Mouse (Mus musculus): ENCODE measurements around the gene Olfr558. TPM values are rescaled to one million over a fixed set of nuclear protein-coding genes. Genes with fewer than 3 reads are reported as not detected.

Gene Olfr558
- polyA plus RNA-seq (2015; fragmentation: Nextera tagmentation; extraction: Ambion mirVana), result 2.5 and 2.7 TPM in 2 replicates

- H3K27ac ChIP-seq (replicated peaks), result no peak within 1 kb of the TSS
- H3K4me1 ChIP-seq (replicated peaks), result no peaks in the 10 kb centered on the region
- no peak within 1 kb of the TSS for H3K4me3 ChIP-seq
- no peaks in the 10 kb centered on the region for H3K9me3 ChIP-seq
- H3K36me3 ChIP-seq, result no peaks in the 10 kb centered on the region
- H3K9ac ChIP-seq, result no peak within 1 kb of the TSS
- H3K4me2 ChIP-seq, result no peak within 1 kb of the TSS
- H3K27me3 ChIP-seq, result no peaks in the 10 kb centered on the region
- ATAC-seq (ENCODE audit: low read depth), result no peak
Measured at GRCm38 (mm10) chr7:102701915-102702314, at the start of gene Olfr558. Gene Olfr558 (plus strand): TSS chr7:102702215.

GRCm38 (mm10) chr7:102658523-102658922, 43.5 kb upstream of the Olfr558 start, which contains the start of gene Olfr555:
Gene Olfr555 (plus strand): TSS chr7:102658823.
- H3K36me3 ChIP-seq, result no peaks in the 10 kb centered on the region
- no peaks in the 10 kb centered on the region for H3K27me3 ChIP-seq
- 72% methylated on average over 1 of the region's 1 CpGs for WGBS
- H3K9me3 ChIP-seq, result no peaks in the 10 kb centered on the region
- no peak within 1 kb of the TSS for H3K9ac ChIP-seq
- H3K4me2 ChIP-seq, result no peak within 1 kb of the TSS
- H3K27ac ChIP-seq (replicated peaks), result no peak within 1 kb of the TSS
- H3K4me3 ChIP-seq, result no peak within 1 kb of the TSS
- no peak for ATAC-seq (ENCODE audit: low read depth)
- no peaks in the 10 kb centered on the region for H3K4me1 ChIP-seq (replicated peaks)

GRCm38 (mm10) chr7:102664599-102664998, 37.4 kb upstream of the Olfr558 start, which contains the start of gene Olfr556:
Gene Olfr556 (plus strand): TSS chr7:102664899.
- H3K9me3 ChIP-seq, result no peaks in the 10 kb centered on the region
- no peaks in the 10 kb centered on the region for H3K27me3 ChIP-seq
- H3K4me2 ChIP-seq, result no peak within 1 kb of the TSS
- no peak within 1 kb of the TSS for H3K27ac ChIP-seq (replicated peaks)
- no peak within 1 kb of the TSS for H3K9ac ChIP-seq
- WGBS, result 11% methylated on average over 3 of the region's 3 CpGs
- no peak within 1 kb of the TSS for H3K4me3 ChIP-seq
- ATAC-seq (ENCODE audit: low read depth), result no peak
- no peaks in the 10 kb centered on the region for H3K36me3 ChIP-seq
- no peaks in the 10 kb centered on the region for H3K4me1 ChIP-seq (replicated peaks)

- ATAC-seq (ENCODE audit: low read depth), result no peak
- Histone ChIP-seq H3K9ac (no peak overlapping the region), H3K4me3 (no peak overlapping the region), H3K27ac (replicated peaks) (no peak overlapping the region), H3K27me3 (no peaks in the 10 kb centered on the region), H3K4me1 (replicated peaks) (no peaks in the 10 kb centered on the region), H3K4me2 (no peak overlapping the region), H3K36me3 (no peaks in the 10 kb centered on the region), H3K9me3 (no peaks in the 10 kb centered on the region)
- 54% methylated on average over 2 of the region's 2 CpGs for WGBS
Measured at GRCm38 (mm10) chr7:102665378-102665777, 36.6 kb upstream of the Olfr558 start.

GRCm38 (mm10) chr7:102676225-102676624, 25.8 kb upstream of the Olfr558 start:
- no peaks in the 10 kb centered on the region for H3K27me3 ChIP-seq
- H3K9ac ChIP-seq, result no peak overlapping the region
- WGBS, result 82% methylated on average over 2 of the region's 2 CpGs
- H3K9me3 ChIP-seq, result no peaks in the 10 kb centered on the region
- H3K4me1 ChIP-seq (replicated peaks), result no peaks in the 10 kb centered on the region
- no peak overlapping the region for H3K4me2 ChIP-seq
- no peak overlapping the region for H3K4me3 ChIP-seq
- H3K36me3 ChIP-seq, result 0 out of 2 replicates have a peak, but pooled peaks cover 8% of the 10 kb centered on the region
- H3K27ac ChIP-seq (replicated peaks), result no peak overlapping the region
- no peak for ATAC-seq (ENCODE audit: low read depth)

GRCm38 (mm10) chr7:102681916-102682315, 20.1 kb upstream of the Olfr558 start:
- WGBS, result 97% methylated on average over 1 of the region's 1 CpGs

GRCm38 (mm10) chr7:102686944-102687501, 15.0 kb upstream of the Olfr558 start, which contains the start of gene Trim68:
Gene Trim68 (minus strand): TSS chr7:102687327.
- Histone ChIP-seq H3K27ac (replicated peaks) (peak within 1 kb of the TSS; percentile 68), H3K9me3 (no peaks in the 10 kb centered on the region), H3K27me3 (no peaks in the 10 kb centered on the region), H3K4me2 (peak within 1 kb of the TSS; percentile 61), H3K36me3 (no peaks in the 10 kb centered on the region), H3K4me1 (replicated peaks) (peaks cover 5% of the 10 kb centered on the region; the same call in 1 of the 2 replicates), H3K9ac (peak within 1 kb of the TSS; percentile 77), H3K4me3 (peak within 1 kb of the TSS; percentile 56)
- under 1% methylated on average over 40 of the region's 40 CpGs for WGBS
- peak; percentile 100 for ATAC-seq (ENCODE audit: low read depth)

More at GRCm38 (mm10) chr7:102681916-102682315, 20.1 kb upstream of the Olfr558 start:
- no peak overlapping the region for H3K4me2 ChIP-seq
- H3K9ac ChIP-seq, result no peak overlapping the region
- H3K9me3 ChIP-seq, result no peaks in the 10 kb centered on the region
- ATAC-seq (ENCODE audit: low read depth), result no peak
- no peaks in the 10 kb centered on the region for H3K4me1 ChIP-seq (replicated peaks)
- no peak overlapping the region for H3K27ac ChIP-seq (replicated peaks)
- no peak overlapping the region for H3K4me3 ChIP-seq
- no peaks in the 10 kb centered on the region for H3K27me3 ChIP-seq
- 0 out of 2 replicates have a peak, but pooled peaks cover 8% of the 10 kb centered on the region for H3K36me3 ChIP-seq

- H3K4me3 ChIP-seq, result no peak within 1 kb of the TSS
- no peaks in the 10 kb centered on the region for H3K27me3 ChIP-seq
- no peaks in the 10 kb centered on the region for H3K9me3 ChIP-seq
- no peak within 1 kb of the TSS for H3K4me2 ChIP-seq
- H3K27ac ChIP-seq (replicated peaks), result no peak within 1 kb of the TSS
- ATAC-seq (ENCODE audit: low read depth), result no peak
- H3K4me1 ChIP-seq (replicated peaks), result no peaks in the 10 kb centered on the region
- no peaks in the 10 kb centered on the region for H3K36me3 ChIP-seq
- H3K9ac ChIP-seq, result no peak within 1 kb of the TSS
- WGBS, result 82% methylated on average over 5 of the region's 5 CpGs
Measured at GRCm38 (mm10) chr7:102695358-102696125, 6.5 kb upstream of the Olfr558 start, which contains the start of gene Olfr557. Gene Olfr557 (plus strand): TSS chr7:102695910.

- no peak overlapping the region for H3K4me2 ChIP-seq
- H3K9me3 ChIP-seq, result no peaks in the 10 kb centered on the region
- no peaks in the 10 kb centered on the region for H3K36me3 ChIP-seq
- 94% methylated on average over 7 of the region's 7 CpGs for WGBS
- no peaks in the 10 kb centered on the region for H3K4me1 ChIP-seq (replicated peaks)
- ATAC-seq (ENCODE audit: low read depth), result no peak
- H3K9ac ChIP-seq, result no peak overlapping the region
- H3K4me3 ChIP-seq, result no peak overlapping the region
- no peaks in the 10 kb centered on the region for H3K27me3 ChIP-seq
- no peak overlapping the region for H3K27ac ChIP-seq (replicated peaks)
Measured at GRCm38 (mm10) chr7:102698461-102698860, 3.6 kb upstream of the Olfr558 start.

- no peaks in the 10 kb centered on the region for H3K36me3 ChIP-seq
- no peak within 1 kb of the TSS for H3K27ac ChIP-seq (replicated peaks)
- H3K4me3 ChIP-seq, result no peak within 1 kb of the TSS
- WGBS, result 56% methylated on average over 1 of the region's 1 CpGs
- no peaks in the 10 kb centered on the region for H3K4me1 ChIP-seq (replicated peaks)
- no peak within 1 kb of the TSS for H3K9ac ChIP-seq
- ATAC-seq (ENCODE audit: low read depth), result no peak
- H3K9me3 ChIP-seq, result no peaks in the 10 kb centered on the region
- no peak within 1 kb of the TSS for H3K4me2 ChIP-seq
- H3K27me3 ChIP-seq, result no peaks in the 10 kb centered on the region
Measured at GRCm38 (mm10) chr7:102718970-102719369, 17.0 kb downstream of the Olfr558 start, which contains the start of gene Olfr33. Gene Olfr33 (minus strand): TSS chr7:102719070.

- ATAC-seq (ENCODE audit: low read depth), result no peak
- H3K4me2 ChIP-seq, result no peak within 1 kb of the TSS
- no peak within 1 kb of the TSS for H3K9ac ChIP-seq
- H3K36me3 ChIP-seq, result no peaks in the 10 kb centered on the region
- no peaks in the 10 kb centered on the region for H3K27me3 ChIP-seq
- no peak within 1 kb of the TSS for H3K27ac ChIP-seq (replicated peaks)
- no peaks in the 10 kb centered on the region for H3K4me1 ChIP-seq (replicated peaks)
- no peaks in the 10 kb centered on the region for H3K9me3 ChIP-seq
- H3K4me3 ChIP-seq, result no peak within 1 kb of the TSS
Measured at GRCm38 (mm10) chr7:102727391-102727790, 25.4 kb downstream of the Olfr558 start, which contains the start of gene Olfr559. Gene Olfr559 (minus strand): TSS chr7:102727491.

GRCm38 (mm10) chr7:102733793-102734192, 31.8 kb downstream of the Olfr558 start:
- Histone ChIP-seq H3K4me1 (replicated peaks) (no peaks in the 10 kb centered on the region), H3K27me3 (no peaks in the 10 kb centered on the region), H3K27ac (replicated peaks) (no peak overlapping the region), H3K4me3 (no peak overlapping the region), H3K36me3 (no peaks in the 10 kb centered on the region), H3K9me3 (no peaks in the 10 kb centered on the region), H3K9ac (no peak overlapping the region), H3K4me2 (no peak overlapping the region)
- WGBS, result 56% methylated on average over 1 of the region's 1 CpGs
- ATAC-seq (ENCODE audit: low read depth), result no peak

Measured in neural tube, embryonic 13.5 days (tissue).